Mouse (Mus musculus): Measurements from ENCODE around the gene Hp1bp3. TPM values are rescaled to one million over a fixed set of nuclear protein-coding genes. Genes with fewer than 3 reads are reported as not detected.
A peak's percentile ranks its signal among the peaks of the same experiment; 100 is the strongest.

The Hp1bp3 gene
- total RNA-seq, 2 experiments from 2014 or later = 89.1 to 165 TPM

GRCm38 (mm10) chr4:138221406-138221805 lies 5.3 kb downstream of the Hp1bp3 start:
- ATAC-seq (ENCODE audit: poor library complexity, severe bottlenecking) = no peak

GRCm38 (mm10) chr4:138222396-138222795 lies 6.3 kb downstream of the Hp1bp3 start:
- no peak for ATAC-seq (ENCODE audit: poor library complexity, severe bottlenecking)

- ATAC-seq (ENCODE audit: poor library complexity, severe bottlenecking) = no peak
Observed at GRCm38 (mm10) chr4:138223623-138224022, 7.5 kb downstream of the Hp1bp3 start.

DNA sequence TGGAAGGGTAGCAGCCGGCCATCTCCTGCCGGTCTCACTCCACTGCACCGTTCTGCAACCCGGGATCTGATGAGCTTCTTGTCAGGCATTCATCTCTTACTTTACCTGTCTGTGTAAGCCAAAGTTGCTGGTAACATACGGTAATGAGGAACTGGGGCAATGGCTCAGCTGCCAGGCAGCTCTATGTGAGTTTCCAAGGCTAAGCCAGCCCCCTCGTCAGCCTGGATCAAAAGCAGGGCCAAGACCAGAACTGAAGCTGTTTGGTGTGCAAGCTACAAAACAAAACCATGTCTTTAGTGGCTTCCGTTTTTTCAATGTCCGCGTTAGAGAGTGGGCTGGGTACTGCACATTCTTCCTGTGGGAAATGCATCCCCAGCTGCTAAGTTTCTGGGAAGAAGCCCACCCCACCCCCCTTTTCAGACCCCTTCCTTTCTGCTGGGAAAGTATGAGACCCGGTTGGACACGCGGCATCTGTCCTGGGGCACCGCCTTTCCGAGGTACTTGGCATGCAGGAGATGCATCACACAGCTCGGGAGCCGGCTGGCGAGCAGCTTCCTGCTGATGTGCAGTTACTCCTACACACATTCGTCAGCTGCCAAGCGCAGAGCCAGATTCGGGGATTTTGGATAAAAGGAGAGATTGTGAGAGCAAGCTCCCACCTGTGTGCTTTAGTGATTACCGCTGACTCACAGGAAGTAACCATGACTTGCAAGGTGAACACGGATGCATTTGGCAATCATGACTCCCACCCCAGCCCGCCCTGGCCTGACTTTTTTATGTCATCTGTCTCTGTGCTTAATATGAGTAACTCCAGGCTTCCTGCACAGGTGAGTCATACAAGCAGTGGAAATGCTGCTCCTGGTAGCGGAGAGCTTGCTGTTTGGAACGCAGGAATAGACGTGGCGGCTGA lies 30.9 kb downstream of the Hp1bp3 start:
- no peak for ATAC-seq (ENCODE audit: poor library complexity, severe bottlenecking)

GRCm38 (mm10) chr4:138250088-138250960 lies 34.2 kb downstream of the Hp1bp3 start, which contains the start of the genes Sh2d5 and Kif17:
Sh2d5 (plus strand) TSS chr4:138250403.
Kif17 (plus strand) TSS chr4:138250435.
- peak; percentile 82 for ATAC-seq (ENCODE audit: poor library complexity, severe bottlenecking)

GRCm38 (mm10) chr4:138251819-138252218 lies 35.7 kb downstream of the Hp1bp3 start:
- peak; percentile 27; the same call in 1 of the 2 replicates for ATAC-seq (ENCODE audit: poor library complexity, severe bottlenecking)

GRCm38 (mm10) chr4:138252231-138252630 lies 36.1 kb downstream of the Hp1bp3 start:
- ATAC-seq (ENCODE audit: poor library complexity, severe bottlenecking) = no peak

DNA sequence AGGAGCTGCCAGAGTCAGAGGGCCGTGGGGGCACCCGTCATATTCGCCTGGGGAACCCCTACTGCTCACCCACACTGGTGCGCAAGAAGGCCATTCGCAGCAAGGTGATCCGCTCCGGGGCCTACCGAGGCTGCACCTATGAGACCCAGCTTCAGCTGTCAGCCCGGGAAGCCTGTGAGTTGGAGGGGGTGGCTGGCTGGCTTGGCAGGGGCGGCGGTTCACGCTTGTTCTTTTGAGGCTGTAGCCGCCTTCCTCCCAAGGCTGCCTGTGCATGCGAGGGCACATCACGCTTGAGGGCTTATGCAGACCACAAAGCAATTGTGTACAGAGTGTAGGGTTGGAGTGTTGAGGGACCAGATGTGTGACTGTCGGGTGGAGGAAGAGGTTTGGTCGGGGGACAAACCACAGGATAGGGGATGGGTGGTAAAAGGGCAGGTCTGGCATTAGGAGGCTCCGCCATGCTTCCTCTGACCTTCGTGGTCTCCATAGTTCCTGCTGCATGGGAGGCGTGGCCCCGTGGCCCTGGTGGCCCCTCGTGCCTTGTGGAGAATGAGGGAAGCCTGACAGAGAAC lies 41.1 kb downstream of the Hp1bp3 start:
- peak; percentile 27 for ATAC-seq (ENCODE audit: poor library complexity, severe bottlenecking)

GRCm38 (mm10) chr4:138258663-138259062 lies 42.6 kb downstream of the Hp1bp3 start:
- no peak for ATAC-seq (ENCODE audit: poor library complexity, severe bottlenecking)

DNA sequence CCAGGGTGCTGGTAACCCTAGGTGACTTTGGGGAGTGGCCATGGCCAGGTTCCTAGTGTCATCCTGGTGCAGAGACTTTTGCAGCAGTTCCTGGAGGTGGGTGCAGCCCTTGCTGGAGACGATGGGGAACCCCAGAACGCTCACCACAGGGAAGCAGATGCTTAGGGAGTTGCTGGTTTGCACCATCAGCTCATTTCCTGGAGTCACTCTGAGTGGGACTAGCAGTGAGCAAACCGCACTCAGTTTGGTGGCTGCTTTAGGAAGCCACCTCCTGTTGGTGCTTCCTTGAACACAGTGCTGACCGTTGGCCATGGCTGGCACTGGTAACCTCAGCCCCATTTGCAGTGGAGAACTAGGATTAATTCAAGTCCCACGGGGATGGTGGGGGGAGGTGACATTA lies 43.4 kb downstream of the Hp1bp3 start:
- ATAC-seq (ENCODE audit: poor library complexity, severe bottlenecking) = peak; percentile 54

DNA sequence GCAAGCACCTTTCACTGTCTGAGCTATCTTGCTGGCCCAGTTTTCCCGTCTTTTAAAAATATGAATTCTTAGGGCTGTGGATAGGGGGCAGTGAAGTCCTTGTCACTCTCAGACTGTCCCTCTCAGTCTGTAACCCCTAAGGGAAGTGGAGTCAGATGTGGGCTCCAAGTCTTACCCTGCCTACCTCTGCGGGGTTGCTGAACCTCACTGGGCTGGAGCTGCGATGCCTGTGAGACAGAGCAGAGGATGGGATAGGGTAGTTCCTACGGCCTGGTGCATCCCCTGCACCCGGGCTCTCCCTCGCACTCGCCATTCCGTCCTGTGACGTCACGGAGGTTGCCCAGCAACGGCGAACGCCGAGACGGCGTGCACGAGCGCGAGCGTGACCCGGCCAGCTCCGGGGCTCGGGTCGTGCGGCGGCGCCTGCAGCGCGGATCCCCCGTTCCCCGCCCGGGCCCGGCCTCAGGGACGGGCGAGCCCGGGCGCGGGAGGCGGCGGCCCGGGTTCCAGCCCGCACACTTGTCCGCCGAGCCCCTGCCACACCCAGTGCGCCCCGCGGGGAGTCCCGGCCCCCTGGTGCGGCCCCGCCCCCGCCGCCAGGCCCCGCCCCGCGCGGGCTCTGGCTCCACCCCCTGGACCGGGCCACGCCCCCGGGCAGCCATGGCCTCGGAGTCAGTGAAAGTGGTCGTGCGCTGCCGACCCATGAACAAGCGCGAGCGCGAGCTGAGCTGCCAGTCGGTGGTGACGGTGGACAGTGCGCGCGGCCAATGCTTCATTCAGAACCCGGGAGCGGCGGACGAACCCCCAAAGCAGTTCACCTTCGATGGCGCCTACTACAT lies 46.0 kb downstream of the Hp1bp3 start:
- ATAC-seq (ENCODE audit: poor library complexity, severe bottlenecking) = peak; percentile 69

DNA sequence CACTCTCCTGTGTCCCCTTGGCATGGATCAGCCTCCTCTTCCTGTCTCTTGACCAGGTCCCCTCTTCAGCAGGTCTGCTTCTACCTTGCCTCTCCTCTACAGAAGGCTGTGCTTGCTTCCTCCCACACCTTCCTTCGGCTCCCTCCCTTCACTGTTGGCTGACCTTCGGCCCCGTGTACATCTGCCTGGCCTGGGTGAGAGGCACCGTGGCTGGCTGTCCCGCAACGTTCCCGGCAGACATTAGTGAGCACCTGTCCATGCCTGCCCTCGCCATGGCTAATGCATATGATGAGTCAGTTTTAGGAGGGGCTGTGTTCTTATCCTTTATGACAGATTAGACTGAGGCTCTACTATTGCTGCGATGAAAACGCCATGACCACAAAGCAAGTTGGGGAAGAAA lies 51.8 kb downstream of the Hp1bp3 start:
- no peak for ATAC-seq (ENCODE audit: poor library complexity, severe bottlenecking)

- ATAC-seq (ENCODE audit: poor library complexity, severe bottlenecking) = no peak
Observed at GRCm38 (mm10) chr4:138272011-138272997, 56.2 kb downstream of the Hp1bp3 start.

- ATAC-seq (ENCODE audit: poor library complexity, severe bottlenecking) = no peak
Observed at GRCm38 (mm10) chr4:138278346-138278745, 62.2 kb downstream of the Hp1bp3 start.

DNA sequence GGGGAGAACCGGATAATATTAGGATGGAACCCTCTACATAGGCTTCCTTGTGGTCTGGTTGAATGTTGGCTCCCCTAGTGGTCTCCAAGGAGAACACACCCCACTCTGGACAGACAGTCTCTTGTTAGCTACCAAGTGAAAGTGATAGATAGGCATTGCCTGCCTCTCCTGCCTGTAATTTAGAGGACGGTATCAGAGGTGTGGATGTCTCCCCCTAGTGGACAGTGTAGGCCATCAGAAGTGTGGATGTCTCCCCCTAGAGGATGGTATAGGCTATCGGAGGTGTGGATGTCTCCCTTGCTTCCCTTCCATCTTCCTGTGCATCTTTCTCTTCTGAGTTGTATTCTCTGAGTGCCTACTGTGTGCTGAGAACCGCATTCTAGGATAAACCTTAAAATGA lies 66.7 kb downstream of the Hp1bp3 start:
- ATAC-seq (ENCODE audit: poor library complexity, severe bottlenecking) = peak; percentile 99

- ATAC-seq (ENCODE audit: poor library complexity, severe bottlenecking) = no peak
Observed at GRCm38 (mm10) chr4:138286411-138286810, 70.3 kb downstream of the Hp1bp3 start.

DNA sequence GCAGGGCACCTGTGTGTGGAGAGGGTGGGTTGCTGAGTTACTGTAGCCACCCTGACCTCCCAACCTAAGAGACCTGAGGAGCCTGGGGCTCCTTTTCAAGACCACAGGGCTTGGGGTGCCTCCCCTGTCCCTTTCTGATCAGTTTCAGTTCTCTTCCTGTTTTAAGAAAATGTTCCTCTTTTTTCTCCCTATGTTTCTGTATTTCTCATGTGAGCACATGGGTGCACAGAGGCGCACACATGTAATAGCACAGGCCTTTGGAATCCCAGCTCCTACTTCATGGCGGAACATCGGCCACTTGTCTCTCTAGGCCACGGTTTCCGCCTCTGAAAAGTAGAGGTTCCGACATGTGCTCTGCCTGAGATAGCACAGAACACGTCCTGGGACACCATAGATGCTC lies 72.6 kb downstream of the Hp1bp3 start:
- peak; percentile 89 for ATAC-seq (ENCODE audit: poor library complexity, severe bottlenecking)

DNA sequence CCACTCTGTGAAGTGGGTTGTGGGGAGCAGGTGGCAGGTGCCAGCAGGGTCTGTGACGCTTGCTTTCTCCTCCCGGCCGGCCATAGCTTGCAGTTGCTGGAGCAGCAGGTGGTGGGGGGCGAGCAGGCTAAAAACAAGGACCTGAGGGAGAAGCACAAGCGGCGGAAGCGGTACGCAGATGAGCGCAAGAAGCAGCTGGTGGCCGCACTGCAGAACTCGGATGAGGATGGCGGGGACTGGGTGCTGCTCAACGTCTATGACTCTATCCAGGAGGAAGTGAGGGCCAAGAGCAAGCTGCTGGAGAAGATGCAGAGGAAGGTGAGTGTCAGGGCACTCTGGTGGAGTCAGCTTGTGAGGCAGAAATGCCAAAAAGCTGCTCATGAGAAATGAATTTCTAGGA lies 75.9 kb downstream of the Hp1bp3 start:
- no peak for ATAC-seq (ENCODE audit: poor library complexity, severe bottlenecking)

Data from megakaryocyte, adult 5-6 weeks (primary cell).